Comparison of ENCODE assay signal across 16 mouse cellular contexts in the genomic region with DNA sequence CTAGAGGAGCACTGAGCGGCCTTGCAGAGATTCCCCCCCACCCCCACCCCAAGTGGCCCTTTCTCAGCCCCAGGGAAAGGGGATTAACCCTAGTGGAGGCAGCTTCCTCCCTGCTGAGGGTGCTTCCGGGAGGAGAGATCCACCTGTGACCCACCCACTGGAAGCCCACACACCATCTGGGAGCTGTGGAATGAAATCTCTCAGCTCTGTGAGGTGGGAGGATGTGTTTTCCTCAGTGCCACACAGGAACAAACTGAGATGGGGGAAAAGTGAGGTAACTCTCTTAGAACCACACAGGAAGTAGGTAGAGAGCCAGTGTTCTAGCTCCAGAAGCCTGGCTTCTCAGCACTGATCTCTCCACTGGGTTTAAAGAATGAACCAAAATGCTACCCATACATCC. TPM values are rescaled to one million over a fixed set of nuclear protein-coding genes. Genes with fewer than 3 reads are reported as not detected.
DNase-seq lines count a peak whose midpoint lies in the region; ATAC-seq and TF ChIP-seq lines count a peak whose summit lies in the region.
"Had no signal": no experiment of that assay in that cellular context is flagged by ENCODE, and none has a peak within 500 bp of the region (broad histone marks: within the 10 kb centered on the region; RNA-seq: fewer than 3 reads in every experiment).

No protein-coding gene starts in this region.

- peak overlapping the region; percentile 78 for H3K27ac ChIP-seq in left cerebral cortex, adult 2 months
- H3K27ac ChIP-seq: midbrain, embryonic 10.5 days had no signal

- no peak for TF ChIP-seq CTCF in left cerebral cortex, adult 2 months (IDR thresholded peaks at IDR 0.05)

- DNase-seq in layer of hippocampus, adult 11-12 months (ENCODE audit: low spot score) = peak; percentile 54
- no peak for DNase-seq in layer of hippocampus, adult 9-10 months (ENCODE audit: low spot score)
- peak; percentile 91 for DNase-seq in brain, adult 2 months (ENCODE audit: low read depth, low spot score)
- peak; percentile 53 to 80 for DNase-seq in left cerebral cortex, adult 2 months (ENCODE audit: extremely low spot score in 1 of 2, low spot score in 2 of 2)
- peak; percentile 76 to 86 for DNase-seq in right cerebral cortex, postnatal 36 days (ENCODE audit: low spot score in 2 of 2)
- DNase-seq in spleen, postnatal 4 days (ENCODE audit: low spot score in 2 of 2) = no peak
- DNase-seq: adrenal gland, postnatal 14 days; cerebellum, adult 2 months; kidney, adult 2 months; kidney, postnatal 25 days; lung, adult 18-20 months; lung, postnatal 36 days; thymus, postnatal 4 days had no signal

- no peak for ATAC-seq in megakaryocyte, adult 5-6 weeks (ENCODE audit: poor library complexity, severe bottlenecking)

- intact Hi-C loops in left cerebral cortex, adult 2 months (cut with DNase I) = loop anchor here (1.0 to 2.0 kb wide), 3 partner anchors 64 to 230 kb away; a partner anchor contains a TSS

- H3K4me3 ChIP-seq in left cerebral cortex, adult 2 months = no peak overlapping the region
- H3K4me3 ChIP-seq: midbrain, embryonic 10.5 days had no signal

RNA-seq across cellular contexts. Expression of a gene that starts 24.9 kb away (rescaled TPM):
- not detected for total RNA-seq in left cerebral cortex, adult 2 months (2021)
- 1.6 and 10.1 TPM in 2 replicates for total RNA-seq in megakaryocyte, adult 5-6 weeks (2015)
- total RNA-seq in megakaryocyte, adult 5-6 weeks (2017) = 7.9 and 12.8 TPM in 2 replicates
- total RNA-seq: hematopoietic stem cell, adult 5-6 weeks had no signal

Comparison
In these comparisons a context has a peak if more than half of its experiments do, and no peak if none do; other contexts are left out.
1. DNase-seq: peak in layer of hippocampus, adult 11-12 months (single experiment), brain, adult 2 months (single experiment), left cerebral cortex, adult 2 months (2 of 2) and right cerebral cortex, postnatal 36 days (2 of 2); none in layer of hippocampus, adult 9-10 months (single experiment) and spleen, postnatal 4 days (0 of 2).